Mouse (Mus musculus): ENCODE results near the gene Klc4. TPM values are rescaled to one million over a fixed set of nuclear protein-coding genes. Genes with fewer than 3 reads are reported as not detected.

Klc4 gene
- polyA plus RNA-seq, 1 experiment: 7.8 TPM

- Histone ChIP-seq H3K27me3 (ENCODE audit: control insufficient read depth, insufficient read depth, insufficient read length) (no peaks in the 10 kb centered on the region), H3K4me3 (ENCODE audit: insufficient read depth, poor library complexity, severe bottlenecking) (no peak overlapping the region), H3K79me3 (ENCODE audit: low read depth) (no peaks in the 10 kb centered on the region), H3K36me3 (ENCODE audit: control insufficient read depth, insufficient read depth) (no peaks in the 10 kb centered on the region), H3K79me2 (ENCODE audit: control insufficient read depth, insufficient read depth) (no peaks in the 10 kb centered on the region), H3ac (ENCODE audit: control insufficient read depth, insufficient read length, low read depth) (no peak overlapping the region)
- TF ChIP-seq CTCF (IDR thresholded peaks at IDR 0.05; ENCODE audit: control insufficient read depth, insufficient read depth, insufficient read length) (no peak), MYOD1 (IDR thresholded peaks at IDR 0.05; ENCODE audit: control insufficient read depth, insufficient read length, low read depth) (no peak), MAX (IDR thresholded peaks at IDR 0.05) (no peak), FOSL1 (IDR thresholded peaks at IDR 0.05; ENCODE audit: insufficient read depth, low read length, poor library complexity, severe bottlenecking) (no peak), MYOG (IDR thresholded peaks at IDR 0.05; ENCODE audit: control insufficient read depth, extremely low read depth, insufficient read length) (no peak)
Observed at GRCm38 (mm10) chr17:46590439-46590838, 55.4 kb downstream of the Klc4 start.

GRCm38 (mm10) chr17:46589635-46590314, 56.0 kb downstream of the Klc4 start:
- no peak overlapping the region for H3K4me3 ChIP-seq (ENCODE audit: insufficient read depth, poor library complexity, severe bottlenecking)
- no peak overlapping the region for H3ac ChIP-seq (ENCODE audit: control insufficient read depth, insufficient read length, low read depth)
- no peaks in the 10 kb centered on the region for H3K79me2 ChIP-seq (ENCODE audit: control insufficient read depth, insufficient read depth)
- H3K36me3 ChIP-seq (ENCODE audit: control insufficient read depth, insufficient read depth): no peaks in the 10 kb centered on the region
- TF ChIP-seq USF1 (IDR thresholded peaks at IDR 0.05; ENCODE audit: low read depth) (no peak), FOSL1 (IDR thresholded peaks at IDR 0.05; ENCODE audit: insufficient read depth, low read length, poor library complexity, severe bottlenecking) (no peak), MYOD1 (IDR thresholded peaks at IDR 0.05; ENCODE audit: control insufficient read depth, insufficient read length, low read depth) (no peak), CTCF (IDR thresholded peaks at IDR 0.05; ENCODE audit: control insufficient read depth, insufficient read depth, insufficient read length) (no peak), MAX (IDR thresholded peaks at IDR 0.05) (no peak), MYOG (IDR thresholded peaks at IDR 0.05; ENCODE audit: control insufficient read depth, extremely low read depth, insufficient read length) (no peak), CEBPB (IDR thresholded peaks at IDR 0.05; ENCODE audit: low read depth) (no peak)
- no peaks in the 10 kb centered on the region for H3K27me3 ChIP-seq (ENCODE audit: control insufficient read depth, insufficient read depth, insufficient read length)
- no peaks in the 10 kb centered on the region for H3K79me3 ChIP-seq (ENCODE audit: low read depth)

GRCm38 (mm10) chr17:46588913-46589312, 56.9 kb downstream of the Klc4 start:
- H3K79me3 ChIP-seq (ENCODE audit: low read depth): no peaks in the 10 kb centered on the region
- TF ChIP-seq MYOG (IDR thresholded peaks at IDR 0.05; ENCODE audit: control insufficient read depth, extremely low read depth, insufficient read length) (no peak), CEBPB (IDR thresholded peaks at IDR 0.05; ENCODE audit: low read depth) (no peak), MAX (IDR thresholded peaks at IDR 0.05) (no peak), MYOD1 (IDR thresholded peaks at IDR 0.05; ENCODE audit: control insufficient read depth, insufficient read length, low read depth) (no peak), USF1 (IDR thresholded peaks at IDR 0.05; ENCODE audit: low read depth) (no peak), CTCF (IDR thresholded peaks at IDR 0.05; ENCODE audit: control insufficient read depth, insufficient read depth, insufficient read length) (no peak), FOSL1 (IDR thresholded peaks at IDR 0.05; ENCODE audit: insufficient read depth, low read length, poor library complexity, severe bottlenecking) (no peak)
- H3ac ChIP-seq (ENCODE audit: control insufficient read depth, insufficient read length, low read depth): no peak overlapping the region
- H3K79me2 ChIP-seq (ENCODE audit: control insufficient read depth, insufficient read depth): no peaks in the 10 kb centered on the region
- H3K4me3 ChIP-seq (ENCODE audit: insufficient read depth, poor library complexity, severe bottlenecking): no peak overlapping the region
- H3K27me3 ChIP-seq (ENCODE audit: control insufficient read depth, insufficient read depth, insufficient read length): no peaks in the 10 kb centered on the region
- no peaks in the 10 kb centered on the region for H3K36me3 ChIP-seq (ENCODE audit: control insufficient read depth, insufficient read depth)

- Histone ChIP-seq H3K36me3 (ENCODE audit: control insufficient read depth, insufficient read depth) (no peaks in the 10 kb centered on the region), H3K27me3 (ENCODE audit: control insufficient read depth, insufficient read depth, insufficient read length) (no peaks in the 10 kb centered on the region), H3K79me2 (ENCODE audit: control insufficient read depth, insufficient read depth) (no peaks in the 10 kb centered on the region), H3K4me3 (ENCODE audit: insufficient read depth, poor library complexity, severe bottlenecking) (no peak overlapping the region), H3K79me3 (ENCODE audit: low read depth) (no peaks in the 10 kb centered on the region), H3ac (ENCODE audit: control insufficient read depth, insufficient read length, low read depth) (no peak overlapping the region)
- TF ChIP-seq MYOG (IDR thresholded peaks at IDR 0.05; ENCODE audit: control insufficient read depth, extremely low read depth, insufficient read length) (no peak), CTCF (IDR thresholded peaks at IDR 0.05; ENCODE audit: control insufficient read depth, insufficient read depth, insufficient read length) (no peak), CEBPB (IDR thresholded peaks at IDR 0.05; ENCODE audit: low read depth) (no peak), MYOD1 (IDR thresholded peaks at IDR 0.05; ENCODE audit: control insufficient read depth, insufficient read length, low read depth) (no peak), MAX (IDR thresholded peaks at IDR 0.05) (no peak), USF1 (IDR thresholded peaks at IDR 0.05; ENCODE audit: low read depth) (no peak), FOSL1 (IDR thresholded peaks at IDR 0.05; ENCODE audit: insufficient read depth, low read length, poor library complexity, severe bottlenecking) (no peak)
Observed at GRCm38 (mm10) chr17:46588173-46588572, 57.6 kb downstream of the Klc4 start.

GRCm38 (mm10) chr17:46586327-46586726, 59.5 kb downstream of the Klc4 start:
- no peaks in the 10 kb centered on the region for H3K27me3 ChIP-seq (ENCODE audit: control insufficient read depth, insufficient read depth, insufficient read length)

More at GRCm38 (mm10) chr17:46586327-46586726, 59.5 kb downstream of the Klc4 start:
- Histone ChIP-seq H3K36me3 (ENCODE audit: control insufficient read depth, insufficient read depth) (no peaks in the 10 kb centered on the region), H3ac (ENCODE audit: control insufficient read depth, insufficient read length, low read depth) (no peak overlapping the region), H3K4me3 (ENCODE audit: insufficient read depth, poor library complexity, severe bottlenecking) (no peak overlapping the region), H3K79me2 (ENCODE audit: control insufficient read depth, insufficient read depth) (no peaks in the 10 kb centered on the region), H3K79me3 (ENCODE audit: low read depth) (no peaks in the 10 kb centered on the region)
- no peak for TF ChIP-seq MYOD1 (IDR thresholded peaks at IDR 0.05; ENCODE audit: control insufficient read depth, insufficient read length, low read depth)
- TF ChIP-seq MAX (IDR thresholded peaks at IDR 0.05): no peak
- TF ChIP-seq MYOG (IDR thresholded peaks at IDR 0.05; ENCODE audit: control insufficient read depth, extremely low read depth, insufficient read length): no peak
- TF ChIP-seq USF1 (IDR thresholded peaks at IDR 0.05; ENCODE audit: low read depth): no peak
- TF ChIP-seq CTCF (IDR thresholded peaks at IDR 0.05; ENCODE audit: control insufficient read depth, insufficient read depth, insufficient read length): no peak

Other genes starting within 250 kb of the Klc4 start
- gene Crip3, start 217.1 kb downstream of the Klc4 start, polyA plus RNA-seq (2012; fragmentation: generic; extraction: Trizol): not detected
- not detected for gene Slc22a7, start 207.6 kb downstream of the Klc4 start, polyA plus RNA-seq (2012; fragmentation: generic; extraction: Trizol)
- gene Ttbk1, start 158.3 kb downstream of the Klc4 start, polyA plus RNA-seq (2012; fragmentation: generic; extraction: Trizol): 0.01 TPM
- gene Dnph1, start 149.3 kb downstream of the Klc4 start, polyA plus RNA-seq (2012; fragmentation: generic; extraction: Trizol): 68.0 TPM
- gene Cul9, start 99.6 kb downstream of the Klc4 start, polyA plus RNA-seq (2012; fragmentation: generic; extraction: Trizol): 0.60 TPM
- gene Srf, start 89.8 kb downstream of the Klc4 start, polyA plus RNA-seq (2012; fragmentation: generic; extraction: Trizol): 101 TPM
- gene Ptk7, start 16.5 kb downstream of the Klc4 start, polyA plus RNA-seq (2012; fragmentation: generic; extraction: Trizol): 26.1 TPM
- 151 TPM for gene Mrpl2, start 207 bp upstream of the Klc4 start, polyA plus RNA-seq (2012; fragmentation: generic; extraction: Trizol)
- gene Cul7, start 4.3 kb upstream of the Klc4 start, polyA plus RNA-seq (2012; fragmentation: generic; extraction: Trizol): 49.4 TPM
- gene Rrp36, start 28.3 kb upstream of the Klc4 start, polyA plus RNA-seq (2012; fragmentation: generic; extraction: Trizol): 45.8 TPM
- 141 TPM for gene Mea1, start 32.8 kb upstream of the Klc4 start, polyA plus RNA-seq (2012; fragmentation: generic; extraction: Trizol)
- 58.6 TPM for gene Klhdc3, start 34.9 kb upstream of the Klc4 start, polyA plus RNA-seq (2012; fragmentation: generic; extraction: Trizol)
- gene Ppp2r5d, start 59.1 kb upstream of the Klc4 start, polyA plus RNA-seq (2012; fragmentation: generic; extraction: Trizol): 99.5 TPM
- 24.7 TPM for gene Pex6, start 65.4 kb upstream of the Klc4 start, polyA plus RNA-seq (2012; fragmentation: generic; extraction: Trizol)
- 0.08 TPM for gene Gnmt, start 83.1 kb upstream of the Klc4 start, polyA plus RNA-seq (2012; fragmentation: generic; extraction: Trizol)
- 41.9 TPM for gene Cnpy3, start 106.2 kb upstream of the Klc4 start, polyA plus RNA-seq (2012; fragmentation: generic; extraction: Trizol)
- gene Ptcra, start 117.7 kb upstream of the Klc4 start, polyA plus RNA-seq (2012; fragmentation: generic; extraction: Trizol): 0.06 TPM
- 40.9 TPM for gene 2310039H08Rik, start 126.6 kb upstream of the Klc4 start, polyA plus RNA-seq (2012; fragmentation: generic; extraction: Trizol)
- gene Rpl7l1, start 136.7 kb upstream of the Klc4 start, polyA plus RNA-seq (2012; fragmentation: generic; extraction: Trizol): 107 TPM
- gene Bicral, start 212.5 kb upstream of the Klc4 start, polyA plus RNA-seq (2012; fragmentation: generic; extraction: Trizol): 3.9 TPM
- 46.8 TPM for gene Tbcc, start 244.7 kb upstream of the Klc4 start, polyA plus RNA-seq (2012; fragmentation: generic; extraction: Trizol)

All from C2C12 (cell line).